Mouse (Mus musculus): ENCODE data around the gene Txnrd2. TPM values are rescaled to one million over a fixed set of nuclear protein-coding genes. Genes with fewer than 3 reads are reported as not detected.

Gene Txnrd2
- polyA plus RNA-seq, 1 experiment from 2014 or later = 26.1 TPM

DNA sequence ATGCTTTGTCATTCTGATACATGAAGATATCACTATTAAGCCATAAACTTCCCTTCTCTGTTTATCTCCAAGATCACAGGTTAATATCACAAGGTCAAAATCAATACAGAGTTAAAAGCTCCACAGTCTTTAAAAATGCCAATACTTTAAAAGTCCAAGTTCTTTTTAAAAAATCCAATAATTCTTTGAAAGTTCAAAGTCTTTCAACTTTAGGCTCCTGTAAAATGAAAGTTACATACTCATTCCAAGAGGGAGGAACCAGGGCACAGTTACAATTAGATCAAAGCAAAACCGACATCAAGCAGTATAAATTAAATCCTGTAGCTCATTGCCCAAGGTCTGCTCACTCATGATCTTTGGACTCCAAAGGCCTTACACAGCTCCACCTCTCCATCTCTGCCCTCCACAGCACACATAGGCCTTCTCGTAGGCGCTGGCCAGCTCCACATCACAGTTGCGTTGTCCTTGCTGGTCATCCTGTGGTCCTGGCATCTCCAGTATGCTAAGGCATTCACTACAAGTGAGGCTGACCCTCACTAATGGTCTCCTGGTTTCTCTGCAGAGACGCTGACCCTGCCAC lies 7.2 kb downstream of the Txnrd2 start:
- no peaks in the 10 kb centered on the region; the same call in 1 of the 2 replicates for H3K4me1 ChIP-seq
- H3K4me2 ChIP-seq = no peak overlapping the region
- H3K27ac ChIP-seq = no peak overlapping the region
- H3K9ac ChIP-seq = no peak overlapping the region
- 86% methylated on average over 5 of the region's 5 CpGs for WGBS
- no peak for ATAC-seq (ENCODE audit: insufficient read depth, low FRiP score, low read depth)
- H3K36me3 ChIP-seq = peaks cover 12% of the 10 kb centered on the region
- H3K27me3 ChIP-seq (replicated peaks) = no peaks in the 10 kb centered on the region
- H3K4me3 ChIP-seq (replicated peaks) = no peak overlapping the region
- no peaks in the 10 kb centered on the region for H3K9me3 ChIP-seq

GRCm38 (mm10) chr16:18436128-18436527 lies 9.9 kb downstream of the Txnrd2 start:
- no peak for ATAC-seq (ENCODE audit: insufficient read depth, low FRiP score, low read depth)
- Histone ChIP-seq H3K9ac (no peak overlapping the region), H3K4me1 (no peaks in the 10 kb centered on the region), H3K4me2 (no peak overlapping the region), H3K36me3 (peaks cover 12% of the 10 kb centered on the region), H3K27ac (no peak overlapping the region), H3K27me3 (replicated peaks) (no peaks in the 10 kb centered on the region), H3K4me3 (replicated peaks) (no peak overlapping the region), H3K9me3 (no peaks in the 10 kb centered on the region)
- 81% methylated on average over 6 of the region's 6 CpGs for WGBS

DNA sequence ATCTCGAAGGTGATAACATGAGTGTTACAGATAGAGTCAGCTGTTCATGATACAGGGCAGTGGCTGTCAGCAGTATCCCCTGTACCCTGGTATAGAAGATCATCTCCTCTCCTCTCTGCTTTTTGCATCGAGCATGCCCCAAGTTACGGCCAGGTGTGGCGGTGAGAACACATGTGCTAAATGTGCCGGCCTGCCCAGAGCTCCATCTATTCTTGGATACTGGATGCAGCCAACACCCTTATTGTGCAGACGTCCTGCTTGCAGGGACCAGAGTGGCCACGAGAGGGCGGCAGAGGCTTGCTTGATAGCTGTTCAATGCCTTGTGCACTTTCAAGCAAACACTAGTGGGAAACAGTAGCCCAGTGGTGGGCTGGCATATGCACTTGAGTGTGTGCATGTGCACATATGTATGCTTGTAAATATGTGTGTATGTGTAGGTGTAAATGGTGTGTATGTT lies 17.2 kb downstream of the Txnrd2 start:
- H3K27ac ChIP-seq = no peak overlapping the region
- H3K4me1 ChIP-seq = 0 out of 2 replicates have a peak, but pooled peaks cover 4% of the 10 kb centered on the region
- H3K27me3 ChIP-seq (replicated peaks) = no peaks in the 10 kb centered on the region
- H3K36me3 ChIP-seq = no peaks in the 10 kb centered on the region
- no peaks in the 10 kb centered on the region for H3K9me3 ChIP-seq
- WGBS = 21% methylated on average over 8 of the region's 8 CpGs
- H3K4me2 ChIP-seq = no peak overlapping the region
- H3K9ac ChIP-seq = no peak overlapping the region
- peak; percentile 75 for ATAC-seq (ENCODE audit: insufficient read depth, low FRiP score, low read depth)
- H3K4me3 ChIP-seq (replicated peaks) = no peak overlapping the region

- Histone ChIP-seq H3K36me3 (peaks cover 4% of the 10 kb centered on the region; the same call in 1 of the 2 replicates), H3K4me3 (replicated peaks) (no peak overlapping the region), H3K4me2 (no peak overlapping the region), H3K27ac (no peak overlapping the region), H3K4me1 (0 out of 2 replicates have a peak, but pooled peaks cover 8% of the 10 kb centered on the region), H3K27me3 (replicated peaks) (no peaks in the 10 kb centered on the region), H3K9me3 (no peaks in the 10 kb centered on the region), H3K9ac (no peak overlapping the region)
- ATAC-seq (ENCODE audit: insufficient read depth, low FRiP score, low read depth) = no peak
These were observed 21.1 kb downstream of the Txnrd2 start for GRCm38 (mm10) chr16:18447243-18447642.

GRCm38 (mm10) chr16:18448104-18448503 lies 21.9 kb downstream of the Txnrd2 start:
- Histone ChIP-seq H3K4me2 (no peak overlapping the region), H3K4me3 (replicated peaks) (no peak overlapping the region), H3K36me3 (peaks cover 4% of the 10 kb centered on the region; the same call in 1 of the 2 replicates), H3K9me3 (no peaks in the 10 kb centered on the region), H3K27me3 (replicated peaks) (no peaks in the 10 kb centered on the region), H3K27ac (no peak overlapping the region), H3K4me1 (0 out of 2 replicates have a peak, but pooled peaks cover 8% of the 10 kb centered on the region), H3K9ac (no peak overlapping the region)
- ATAC-seq (ENCODE audit: insufficient read depth, low FRiP score, low read depth) = no peak
- 30% methylated on average over 6 of the region's 6 CpGs for WGBS

DNA sequence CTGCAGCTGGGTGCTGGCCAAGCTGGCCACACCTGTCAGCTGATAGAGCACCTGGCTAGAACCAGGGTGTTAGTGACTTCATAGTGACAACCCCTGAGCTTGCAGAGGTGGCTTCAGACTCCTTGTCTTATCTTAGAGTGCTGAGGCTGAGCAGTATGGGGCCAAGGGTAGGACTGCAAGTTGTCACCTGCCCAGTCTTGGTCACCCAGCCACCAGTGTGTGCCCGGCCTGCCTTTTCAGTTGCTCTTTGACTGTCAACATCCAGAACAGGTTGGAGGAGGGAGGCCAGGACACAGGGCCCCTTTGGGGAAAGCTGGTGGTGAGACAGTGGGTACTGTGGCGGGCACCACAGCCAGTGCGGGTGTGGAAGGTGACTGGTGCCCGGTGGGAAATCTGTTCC lies 22.8 kb downstream of the Txnrd2 start:
- no peak overlapping the region for H3K4me3 ChIP-seq (replicated peaks)
- H3K4me2 ChIP-seq = no peak overlapping the region
- H3K27me3 ChIP-seq (replicated peaks) = no peaks in the 10 kb centered on the region
- no peaks in the 10 kb centered on the region for H3K9me3 ChIP-seq
- no peak overlapping the region for H3K9ac ChIP-seq
- peaks cover 4% of the 10 kb centered on the region; the same call in 1 of the 2 replicates for H3K36me3 ChIP-seq
- no peak for ATAC-seq (ENCODE audit: insufficient read depth, low FRiP score, low read depth)
- H3K4me1 ChIP-seq = 0 out of 2 replicates have a peak, but pooled peaks cover 8% of the 10 kb centered on the region
- no peak overlapping the region for H3K27ac ChIP-seq
- WGBS = 87% methylated on average over 4 of the region's 4 CpGs

- H3K4me3 ChIP-seq (replicated peaks) = no peak overlapping the region
- no peak overlapping the region for H3K4me2 ChIP-seq
- H3K27ac ChIP-seq = no peak overlapping the region
- WGBS = 55% methylated on average over 9 of the region's 9 CpGs
- H3K27me3 ChIP-seq (replicated peaks) = no peaks in the 10 kb centered on the region
- 0 out of 2 replicates have a peak, but pooled peaks cover 8% of the 10 kb centered on the region for H3K4me1 ChIP-seq
- ATAC-seq (ENCODE audit: insufficient read depth, low FRiP score, low read depth) = no peak
- H3K9me3 ChIP-seq = no peaks in the 10 kb centered on the region
- peaks cover 4% of the 10 kb centered on the region; the same call in 1 of the 2 replicates for H3K36me3 ChIP-seq
- no peak overlapping the region for H3K9ac ChIP-seq
These were observed 25.4 kb downstream of the Txnrd2 start for GRCm38 (mm10) chr16:18451486-18452181.

GRCm38 (mm10) chr16:18452361-18452862 lies 26.2 kb downstream of the Txnrd2 start:
- Histone ChIP-seq H3K9me3 (no peaks in the 10 kb centered on the region), H3K27me3 (replicated peaks) (no peaks in the 10 kb centered on the region), H3K9ac (no peak overlapping the region), H3K4me1 (0 out of 2 replicates have a peak, but pooled peaks cover 8% of the 10 kb centered on the region), H3K27ac (no peak overlapping the region), H3K36me3 (peaks cover 4% of the 10 kb centered on the region; the same call in 1 of the 2 replicates), H3K4me2 (no peak overlapping the region), H3K4me3 (replicated peaks) (no peak overlapping the region)
- no peak for ATAC-seq (ENCODE audit: insufficient read depth, low FRiP score, low read depth)
- WGBS = 84% methylated on average over 8 of the region's 8 CpGs

GRCm38 (mm10) chr16:18453846-18454245 lies 27.7 kb downstream of the Txnrd2 start:
- 50% methylated on average over 5 of the region's 5 CpGs for WGBS
- Histone ChIP-seq H3K4me2 (no peak overlapping the region), H3K27ac (no peak overlapping the region), H3K9me3 (no peaks in the 10 kb centered on the region), H3K4me3 (replicated peaks) (no peak overlapping the region), H3K9ac (no peak overlapping the region), H3K27me3 (replicated peaks) (no peaks in the 10 kb centered on the region), H3K36me3 (peaks cover 4% of the 10 kb centered on the region; the same call in 1 of the 2 replicates), H3K4me1 (peaks cover under 1% of the 10 kb centered on the region; the same call in 1 of the 2 replicates)
- ATAC-seq (ENCODE audit: insufficient read depth, low FRiP score, low read depth) = no peak

DNA sequence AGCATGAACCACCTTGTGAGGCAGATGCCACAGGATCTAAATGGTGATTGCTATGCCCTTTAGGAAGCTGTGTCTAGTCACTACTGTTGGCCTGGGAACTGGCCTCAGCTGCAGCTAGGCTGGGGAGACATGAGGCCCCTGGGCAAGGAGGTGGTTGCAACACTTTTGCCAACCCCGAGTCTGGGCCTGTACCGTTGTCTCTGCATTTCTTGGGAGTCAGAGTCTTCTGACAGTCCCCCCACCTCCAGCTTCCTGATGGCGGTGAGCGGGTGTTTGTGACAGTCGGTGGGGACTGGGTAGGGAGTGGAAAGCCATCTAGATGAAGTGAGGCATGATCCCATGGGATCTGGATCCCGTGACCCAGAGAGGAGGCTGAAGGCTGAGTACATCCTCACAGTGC lies 29.2 kb downstream of the Txnrd2 start:
- Histone ChIP-seq H3K27me3 (replicated peaks) (no peaks in the 10 kb centered on the region), H3K27ac (no peak overlapping the region), H3K9ac (no peak overlapping the region), H3K4me2 (no peak overlapping the region), H3K4me3 (replicated peaks) (no peak overlapping the region), H3K36me3 (no peaks in the 10 kb centered on the region; the same call in 1 of the 2 replicates), H3K9me3 (no peaks in the 10 kb centered on the region), H3K4me1 (peaks cover 14% of the 10 kb centered on the region)
- ATAC-seq (ENCODE audit: insufficient read depth, low FRiP score, low read depth) = no peak
- WGBS = 89% methylated on average over 6 of the region's 6 CpGs

- H3K36me3 ChIP-seq = no peaks in the 10 kb centered on the region
- H3K4me3 ChIP-seq (replicated peaks) = no peak overlapping the region
- no peak overlapping the region for H3K9ac ChIP-seq
- H3K9me3 ChIP-seq = no peaks in the 10 kb centered on the region
- H3K4me1 ChIP-seq = peaks cover 14% of the 10 kb centered on the region
- no peak overlapping the region for H3K27ac ChIP-seq
- no peaks in the 10 kb centered on the region for H3K27me3 ChIP-seq (replicated peaks)
- H3K4me2 ChIP-seq = no peak overlapping the region
- no peak for ATAC-seq (ENCODE audit: insufficient read depth, low FRiP score, low read depth)
These were observed 32.5 kb downstream of the Txnrd2 start for GRCm38 (mm10) chr16:18458661-18459060.

DNA sequence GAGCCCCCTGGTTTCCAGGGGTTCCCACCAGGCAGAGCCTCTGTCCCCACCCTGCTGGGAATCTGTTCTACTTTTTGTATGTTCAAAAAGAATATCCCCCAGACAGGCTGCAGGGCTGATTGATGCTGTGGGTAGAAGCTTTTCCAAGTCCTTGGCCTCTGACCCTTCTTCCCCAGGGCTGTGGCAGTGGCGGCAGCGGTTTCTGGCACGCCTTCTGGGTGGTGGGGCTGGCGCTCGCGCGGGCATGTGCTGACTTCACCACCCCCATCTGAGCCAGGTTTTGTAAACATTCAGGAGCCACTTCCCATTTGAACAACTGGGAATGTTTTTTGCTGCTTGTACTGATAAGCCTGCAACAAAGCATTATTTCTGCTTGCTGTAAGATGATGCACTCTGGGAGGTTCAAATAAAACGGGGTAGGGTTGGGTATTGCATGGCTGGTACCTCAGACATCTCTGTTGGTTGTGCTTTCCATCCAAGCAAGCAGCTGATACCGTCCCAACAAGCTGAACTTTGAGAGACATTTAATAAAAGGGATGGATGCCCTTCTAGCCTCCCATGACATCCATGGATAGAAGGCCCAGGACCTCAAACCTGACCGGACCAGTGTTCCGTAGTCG lies 33.3 kb downstream of the Txnrd2 start:
- H3K4me2 ChIP-seq = peak overlapping the region; percentile 13; the same call in 1 of the 2 replicates
- H3K9ac ChIP-seq = no peak overlapping the region
- 10% methylated on average over 12 of the region's 12 CpGs for WGBS
- ATAC-seq (ENCODE audit: insufficient read depth, low FRiP score, low read depth) = no peak
- no peaks in the 10 kb centered on the region for H3K27me3 ChIP-seq (replicated peaks)
- no peak overlapping the region for H3K27ac ChIP-seq
- H3K4me1 ChIP-seq = peaks cover 16% of the 10 kb centered on the region
- no peaks in the 10 kb centered on the region for H3K9me3 ChIP-seq
- no peak overlapping the region for H3K4me3 ChIP-seq (replicated peaks)
- H3K36me3 ChIP-seq = no peaks in the 10 kb centered on the region

All from stomach, embryonic 15.5 days (tissue).